Mouse (Mus musculus) right cerebral cortex, postnatal 4 days (tissue): ENCODE results near the gene Gm28308.

Experiments
- DNase-seq: peaks from one replicate; pipeline ENCODE4 v3.0.0-alpha.2; 2022

The Gm28308 gene

DNA sequence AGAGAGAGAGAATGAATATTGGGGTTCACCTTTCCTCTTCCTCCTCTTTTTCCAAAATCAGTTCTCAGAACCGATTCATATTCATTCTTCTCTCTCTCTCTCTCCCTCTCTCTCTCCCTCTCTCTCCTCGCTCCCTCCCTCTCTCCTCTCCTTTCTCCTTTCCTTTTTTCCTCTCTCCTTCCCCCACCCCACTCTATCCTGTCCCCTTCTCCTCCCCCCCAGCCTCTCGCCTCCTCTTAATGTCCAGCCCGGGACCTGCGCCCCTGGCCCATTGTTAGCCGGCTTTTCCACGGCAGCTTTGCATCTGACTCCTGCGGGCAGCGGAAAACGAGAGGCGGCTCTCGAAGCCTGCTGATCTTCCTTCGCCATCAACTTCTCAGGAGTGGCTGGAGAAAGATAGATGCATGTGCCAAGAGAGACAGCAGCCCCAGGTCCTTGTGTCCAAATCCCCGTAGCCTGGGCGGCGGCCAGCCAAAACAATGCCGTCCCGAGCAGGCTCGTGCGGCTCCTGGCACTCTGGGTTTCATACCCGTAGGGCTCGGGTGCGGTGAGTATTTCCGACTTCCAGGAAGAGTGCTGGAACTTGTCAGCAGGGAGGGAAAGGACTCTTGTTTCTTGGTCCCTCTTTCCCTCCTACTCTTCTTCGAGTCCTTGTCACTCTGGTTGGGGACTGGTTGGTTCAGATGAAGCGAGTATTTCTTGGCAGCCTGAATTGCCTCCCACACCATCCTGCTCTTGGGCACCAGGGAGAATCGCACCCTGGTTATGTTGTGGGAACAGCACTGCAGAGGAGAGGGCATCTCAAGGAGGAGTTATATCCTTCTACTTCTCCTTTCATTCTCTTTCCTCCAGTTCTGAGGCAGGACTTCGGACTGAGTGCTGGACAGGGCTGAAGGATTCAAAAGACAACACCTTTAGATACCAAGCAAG lies 47.4 kb downstream of the Gm28308 start:
- no peak for DNase-seq

DNA sequence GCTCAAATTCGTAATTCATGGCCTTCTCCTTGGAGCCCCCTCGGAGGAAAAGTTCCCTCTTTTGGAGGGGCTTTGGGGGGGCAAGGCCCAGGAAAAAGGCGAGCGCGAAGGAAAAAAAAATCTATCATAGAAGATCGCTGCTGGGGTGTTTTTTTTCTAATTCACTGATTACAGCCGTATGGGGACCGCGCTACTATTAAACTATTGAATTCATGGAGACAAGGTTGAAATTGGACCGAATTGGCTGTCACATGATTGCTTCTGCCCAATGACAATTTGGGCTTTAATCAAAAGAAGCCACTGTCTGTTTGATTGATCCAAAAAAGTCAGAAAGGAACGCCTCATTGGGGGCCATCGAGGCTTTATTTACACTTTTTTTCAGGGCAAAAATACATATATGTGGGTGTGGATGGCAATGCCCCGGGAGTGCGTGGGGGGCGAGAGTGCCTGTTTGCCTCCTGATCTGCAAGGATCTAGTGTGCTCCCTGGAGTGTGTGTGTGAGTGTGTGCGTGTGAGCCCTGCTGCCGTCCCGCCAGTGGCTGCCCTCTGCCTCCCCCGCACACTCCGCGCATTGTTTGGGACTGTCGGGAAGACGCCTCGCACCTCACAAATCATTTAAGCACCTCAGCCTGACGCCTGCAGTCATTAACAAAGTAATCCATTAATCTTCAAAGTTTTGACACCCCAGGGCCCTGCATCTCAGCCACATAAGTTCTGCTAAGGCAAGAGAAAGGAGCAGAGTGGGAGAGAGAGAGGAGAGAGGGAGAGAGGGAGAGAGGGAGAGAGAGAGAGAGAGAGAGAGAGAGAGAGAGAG lies 48.3 kb downstream of the Gm28308 start, which contains the start of gene Hoxa2:
TSS of gene Hoxa2 (minus strand) at position 206 of the 815 bp plus-strand sequence.
- no peak for DNase-seq

DNA sequence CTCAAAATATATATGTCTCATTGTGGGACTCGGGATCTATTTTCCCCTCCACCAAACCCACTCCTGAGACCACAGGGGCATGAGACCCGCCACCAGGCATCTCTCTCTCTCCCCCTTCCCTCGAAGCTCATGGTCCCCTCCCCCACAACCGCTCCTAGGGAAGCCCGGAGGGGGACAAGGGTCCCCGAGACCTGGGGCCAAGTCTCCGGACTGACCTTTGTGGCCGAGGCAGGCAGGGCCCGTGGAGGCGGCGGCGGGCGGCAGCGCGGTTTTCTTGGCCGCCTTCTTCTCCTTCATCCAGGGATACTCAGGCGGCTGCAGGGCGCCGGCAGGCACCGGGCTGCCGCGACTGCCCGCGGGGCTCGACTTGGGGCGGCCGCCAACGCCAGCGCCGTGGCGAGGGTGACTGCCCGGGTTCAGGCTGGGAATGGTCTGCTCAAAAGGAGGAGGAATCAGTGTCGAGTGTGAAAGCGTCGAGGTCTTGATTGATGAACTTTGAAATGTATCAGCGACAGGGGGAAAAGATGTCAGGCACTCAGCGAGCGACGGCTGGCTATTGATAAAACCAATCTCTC lies 49.0 kb downstream of the Gm28308 start:
- no peak for DNase-seq

DNA sequence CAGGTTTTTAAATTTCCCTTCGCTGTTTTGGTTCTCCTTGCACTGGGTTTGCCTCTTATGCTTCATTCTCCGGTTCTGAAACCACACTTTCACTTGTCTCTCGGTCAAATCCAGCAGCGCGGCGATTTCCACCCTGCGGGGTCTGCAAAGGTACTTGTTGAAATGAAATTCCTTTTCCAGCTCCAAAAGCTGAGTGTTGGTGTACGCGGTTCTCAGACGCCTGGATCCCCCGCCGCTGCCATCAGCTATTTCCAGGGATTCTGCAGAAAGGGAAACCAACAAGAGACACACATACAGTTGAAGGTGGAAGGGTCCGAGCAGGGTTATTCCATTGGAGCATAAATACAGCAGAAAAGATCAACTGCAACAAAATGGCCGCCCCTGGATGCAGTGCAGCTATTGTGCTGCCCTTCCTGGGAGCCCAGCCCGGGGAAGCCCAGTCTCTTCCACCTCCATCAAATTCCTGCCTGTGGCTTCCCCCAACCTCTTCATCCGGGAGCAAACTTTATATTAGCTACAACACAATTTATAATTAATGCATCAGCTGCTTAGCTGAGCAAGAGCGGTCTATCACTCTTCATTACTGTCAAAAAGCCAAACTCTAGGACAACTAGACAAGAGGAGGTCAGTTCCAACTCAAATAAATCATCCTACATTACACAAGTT lies 49.6 kb downstream of the Gm28308 start:
- no peak for DNase-seq

DNA sequence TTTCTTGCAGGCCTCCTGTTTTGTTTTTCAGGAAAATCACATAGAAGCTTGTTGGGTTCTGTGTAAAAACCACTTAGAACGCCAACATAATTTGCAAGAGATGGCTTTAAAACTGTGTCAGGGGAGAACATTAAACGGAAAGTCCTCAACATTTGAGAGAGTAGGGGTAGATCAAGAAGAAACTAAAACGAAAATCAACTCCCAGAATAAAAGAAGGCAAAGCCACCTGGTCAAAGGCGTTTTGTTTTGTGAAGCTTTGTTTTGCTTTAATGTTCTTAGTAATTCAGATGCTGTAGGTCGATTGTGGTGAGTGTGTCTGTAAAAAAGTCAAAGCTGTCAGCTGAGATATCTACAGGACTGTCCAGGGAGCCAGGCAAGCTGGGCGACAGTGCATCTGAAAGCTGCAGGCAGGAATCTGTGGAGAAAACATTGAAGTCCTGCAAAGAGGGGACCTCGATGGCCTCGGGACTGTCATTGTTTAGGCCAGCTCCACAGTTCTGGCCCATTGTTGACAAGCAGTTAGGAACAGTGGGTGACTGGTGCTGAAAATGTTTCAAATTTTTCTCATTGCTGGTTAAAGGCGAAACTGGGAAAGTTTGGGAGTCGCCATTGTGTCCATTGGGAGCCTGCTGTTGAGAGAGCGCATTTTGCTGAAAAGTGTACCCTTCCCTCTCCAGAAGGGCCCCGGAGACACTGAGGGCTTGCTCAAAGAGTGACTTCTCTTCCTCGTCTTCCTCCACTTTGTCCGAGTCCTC lies 50.4 kb downstream of the Gm28308 start:
- no peak for DNase-seq

DNA sequence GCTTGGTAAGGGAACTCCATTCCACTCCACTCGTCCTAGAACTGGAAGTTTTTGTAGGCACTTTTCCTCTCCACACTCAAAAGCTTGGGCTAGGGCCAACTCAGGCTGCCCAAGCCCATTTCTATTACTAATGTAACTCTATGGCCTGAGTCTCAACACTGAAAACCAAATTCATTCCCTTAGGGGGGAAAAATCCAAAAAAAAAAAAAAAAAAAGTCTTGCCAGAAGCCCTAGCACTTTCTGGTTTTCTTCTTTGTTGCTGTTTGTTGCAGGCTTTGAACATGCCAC lies 51.1 kb downstream of the Gm28308 start:
- DNase-seq, result no peak

DNA sequence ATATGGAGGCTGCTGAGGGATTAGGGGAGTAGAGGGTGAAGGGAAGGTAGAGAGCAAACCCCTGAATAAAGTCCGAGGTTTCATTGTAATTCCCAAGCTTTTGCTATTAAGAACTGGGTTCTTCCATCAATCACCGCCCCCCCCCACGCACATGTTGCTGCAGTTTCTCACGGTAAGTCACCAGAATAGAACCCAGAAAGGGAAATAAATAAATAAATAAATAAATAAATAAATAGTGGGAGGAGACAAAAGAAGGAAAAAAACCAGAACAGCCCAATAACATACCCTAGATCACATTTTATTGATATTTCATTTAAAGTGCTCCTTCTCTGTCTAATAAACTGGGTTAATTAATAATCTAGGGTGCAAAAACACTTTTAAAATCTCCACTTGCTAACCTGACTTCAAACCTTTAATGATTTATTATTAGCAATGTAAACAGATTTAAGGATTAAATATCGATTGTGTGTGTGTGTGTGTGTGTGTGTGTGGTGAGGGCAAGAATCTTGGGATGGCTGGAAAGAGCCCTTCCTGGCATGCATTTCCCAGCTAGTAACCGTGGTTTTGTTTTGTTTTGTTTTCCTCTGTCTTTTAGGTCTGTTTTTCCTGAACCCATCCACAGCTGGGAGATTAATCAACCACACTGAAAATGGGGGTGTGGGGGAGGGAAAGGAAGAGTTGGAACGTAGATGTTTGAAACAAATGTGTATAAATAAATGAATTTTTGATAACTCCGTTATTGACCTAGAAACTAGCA lies 51.6 kb downstream of the Gm28308 start:
- no peak for DNase-seq

DNA sequence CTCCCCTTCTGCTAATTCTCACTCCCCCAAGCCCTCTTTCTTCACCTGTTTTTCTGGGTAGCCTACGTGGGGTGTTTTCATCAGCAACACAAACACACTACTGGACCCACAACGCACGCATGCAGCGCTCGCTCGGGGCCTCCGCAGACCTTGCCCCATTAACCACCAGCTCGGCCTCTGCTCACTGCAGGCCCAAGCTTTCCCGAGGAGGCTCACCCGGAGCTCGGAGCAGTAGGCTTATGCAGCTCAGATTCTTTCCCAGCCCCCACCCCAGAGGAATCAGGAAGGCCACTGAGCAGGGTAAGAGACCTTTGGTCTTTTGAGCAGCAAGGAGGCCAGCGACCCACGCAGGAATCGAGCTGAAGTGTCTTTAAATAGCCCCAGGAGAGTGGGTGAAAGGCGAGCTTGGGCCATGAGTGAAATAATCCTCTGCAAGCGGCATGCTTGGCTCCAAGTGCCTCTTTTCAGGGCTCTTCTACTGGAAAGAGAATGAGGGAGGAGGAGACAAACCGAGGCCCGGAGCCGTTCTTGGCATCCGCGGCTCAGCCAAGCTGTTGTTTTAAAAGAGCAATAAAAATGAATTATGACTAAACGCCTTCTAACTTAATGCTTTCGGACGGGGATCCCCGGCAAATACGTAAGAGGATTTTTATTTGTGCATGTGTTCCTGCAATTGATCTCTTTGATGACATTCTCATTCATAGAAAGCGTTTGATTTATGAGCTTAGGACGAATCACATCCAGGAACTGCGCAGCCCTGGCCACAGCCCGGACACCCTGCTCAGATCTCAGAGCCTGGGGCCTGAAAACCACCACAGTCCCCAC lies 52.4 kb downstream of the Gm28308 start:
- no peak for DNase-seq

DNA sequence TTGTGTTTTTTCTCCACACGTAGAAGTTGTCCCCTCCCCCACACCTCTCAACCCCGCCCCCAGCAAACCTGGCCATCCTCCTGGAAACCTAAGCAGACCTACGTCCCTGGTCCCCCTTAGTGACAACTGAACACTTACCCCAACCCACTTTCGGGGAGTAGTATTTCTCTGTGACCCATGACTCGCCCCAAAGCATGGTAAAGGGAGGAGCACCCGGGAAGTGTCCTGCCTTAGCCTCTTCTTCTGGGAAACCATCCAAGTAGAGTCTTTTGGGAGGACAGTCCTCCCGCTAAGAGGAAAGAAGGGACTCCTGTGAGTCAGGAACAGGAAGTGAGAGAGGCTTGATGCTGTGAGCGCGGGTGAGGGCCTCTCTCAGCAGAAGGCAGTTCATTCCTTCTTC lies 53.2 kb downstream of the Gm28308 start:
- DNase-seq, result no peak

DNA sequence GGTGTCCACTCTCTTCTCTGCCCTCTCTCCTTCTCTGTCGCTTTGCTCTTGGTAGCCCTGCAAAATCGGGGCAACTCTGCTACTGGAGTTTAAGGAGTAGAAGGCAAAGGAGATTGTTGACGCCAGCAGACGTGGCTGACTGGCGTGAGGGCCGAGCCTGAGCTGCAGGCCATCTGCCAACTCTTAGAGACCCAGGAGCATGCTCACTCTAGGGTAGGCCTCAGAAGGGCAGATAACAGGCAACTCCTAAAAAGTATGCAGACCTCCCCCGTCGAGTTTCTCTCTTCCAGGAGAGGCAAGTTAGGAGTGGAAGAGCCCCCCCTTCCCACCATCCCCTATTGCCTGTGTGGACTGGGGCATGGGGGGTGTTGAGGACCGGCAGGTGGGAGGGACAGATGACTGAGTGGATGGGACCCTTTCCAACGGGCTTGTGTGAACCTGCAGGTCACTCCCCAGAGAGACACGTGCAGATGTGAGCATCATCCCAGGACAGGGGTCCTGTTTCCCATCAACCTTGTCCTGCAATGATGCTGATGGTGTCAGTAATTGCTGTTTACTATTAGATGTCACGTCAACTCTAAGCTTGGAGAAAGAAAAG lies 53.9 kb downstream of the Gm28308 start:
- DNase-seq, result no peak

DNA sequence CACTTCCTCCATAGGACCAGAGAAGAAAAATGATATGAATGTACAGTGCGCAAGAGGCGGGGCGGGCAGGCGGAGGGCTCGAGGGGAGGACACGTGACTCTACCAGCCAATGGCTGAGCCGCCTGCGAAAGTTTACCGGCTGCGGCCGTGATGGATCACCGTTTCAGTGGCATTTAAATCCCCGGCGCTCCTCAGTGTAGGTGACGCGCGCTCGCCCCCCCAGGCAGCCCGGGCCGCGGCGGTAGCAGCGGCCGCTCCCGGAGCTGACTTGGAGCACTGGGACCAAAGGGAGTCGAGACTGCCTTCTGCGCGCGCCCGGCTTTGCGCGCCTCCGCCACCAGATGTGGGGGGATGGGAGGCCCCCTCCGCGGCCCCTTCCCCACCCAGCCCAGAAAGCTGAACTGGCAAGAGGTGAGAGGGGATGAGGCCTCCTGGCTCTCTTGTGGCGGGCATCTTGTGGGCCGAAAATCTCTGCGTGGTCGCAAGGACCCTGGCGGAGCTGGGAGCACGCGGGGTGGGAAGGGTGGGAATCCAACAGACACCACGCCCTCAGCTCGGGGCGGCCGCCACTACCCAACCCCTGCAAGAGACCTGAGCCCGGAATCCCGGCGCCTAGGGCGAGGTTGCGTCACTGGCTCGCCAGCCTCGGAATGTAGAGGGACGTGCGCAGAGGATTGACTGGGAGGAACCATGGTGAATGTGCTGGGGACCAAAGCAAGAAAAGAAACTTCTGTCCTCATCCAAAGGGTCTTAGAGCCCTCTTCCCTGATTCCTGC lies 54.7 kb downstream of the Gm28308 start, which contains the start of gene Hoxa1:
TSS of gene Hoxa1 (minus strand) at position 42 of the 776 bp plus-strand sequence.
- DNase-seq, result no peak

DNA sequence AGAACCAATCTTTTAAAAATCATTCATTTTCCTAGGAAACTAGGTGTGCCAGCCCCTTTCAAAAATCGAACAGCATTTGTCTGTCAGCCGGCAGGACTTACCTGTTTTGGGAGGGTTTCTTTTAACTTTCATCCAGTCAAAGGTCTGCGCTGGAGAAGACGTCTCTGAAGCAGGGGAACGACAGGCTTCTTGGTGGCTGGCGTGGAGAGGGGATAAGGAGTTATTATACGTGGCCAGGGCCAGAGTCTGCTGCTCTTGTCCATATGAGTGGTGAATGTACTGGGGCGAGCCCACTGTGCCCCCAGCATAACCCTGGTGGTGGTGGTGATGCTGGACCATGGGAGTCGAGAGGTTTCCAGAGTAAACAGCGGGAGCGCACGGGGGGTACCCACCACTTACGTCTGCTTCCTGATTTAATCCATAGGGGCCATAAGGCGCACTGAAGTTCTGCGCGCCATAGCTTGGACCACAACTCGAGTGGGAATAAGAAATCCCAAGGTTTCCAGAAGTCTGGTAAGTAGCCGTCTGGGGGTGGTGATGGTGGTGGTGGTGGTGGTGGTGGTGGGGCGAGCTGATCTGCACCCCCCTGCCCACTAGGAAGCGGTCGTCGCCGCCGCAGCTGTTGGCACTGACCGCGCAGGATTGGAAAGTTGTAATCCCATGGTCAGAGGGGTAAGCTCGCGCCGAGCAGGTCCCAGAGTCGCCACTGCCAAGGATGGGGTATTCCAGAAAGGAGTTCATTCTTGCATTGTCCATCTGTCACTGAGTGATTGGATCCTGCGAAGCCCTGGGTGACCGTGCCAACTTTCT lies 55.5 kb downstream of the Gm28308 start:
- DNase-seq, result no peak

DNA sequence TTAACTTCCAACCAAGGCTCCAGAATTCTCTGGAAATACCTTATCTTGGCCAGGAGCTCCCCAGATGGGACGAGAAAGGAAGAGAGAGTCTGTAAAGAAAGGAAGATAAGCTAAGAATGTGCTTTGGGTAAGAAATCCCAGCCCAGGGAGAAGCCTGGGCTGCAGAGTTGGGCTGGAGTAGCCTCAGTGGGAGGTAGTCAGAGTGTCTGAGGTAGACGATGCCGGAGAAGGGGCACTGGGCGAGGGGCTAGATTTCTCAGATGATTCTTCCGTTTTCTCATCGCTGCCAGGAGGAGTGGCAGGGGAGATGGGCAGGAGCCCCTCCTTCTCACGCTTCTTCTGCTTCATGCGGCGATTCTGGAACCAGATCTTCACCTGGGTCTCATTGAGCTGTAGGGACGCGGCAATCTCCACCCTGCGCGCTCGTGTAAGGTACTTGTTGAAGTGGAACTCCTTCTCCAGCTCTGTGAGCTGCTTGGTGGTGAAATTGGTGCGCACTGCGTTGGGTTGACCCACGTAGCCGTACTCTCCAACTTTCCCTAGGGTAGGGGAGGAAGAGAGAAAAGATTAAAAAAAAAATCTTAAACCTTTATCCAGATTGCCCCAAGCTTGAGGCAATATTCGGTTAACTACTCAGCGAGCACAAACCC lies 56.5 kb downstream of the Gm28308 start:
- DNase-seq, result no peak

DNA sequence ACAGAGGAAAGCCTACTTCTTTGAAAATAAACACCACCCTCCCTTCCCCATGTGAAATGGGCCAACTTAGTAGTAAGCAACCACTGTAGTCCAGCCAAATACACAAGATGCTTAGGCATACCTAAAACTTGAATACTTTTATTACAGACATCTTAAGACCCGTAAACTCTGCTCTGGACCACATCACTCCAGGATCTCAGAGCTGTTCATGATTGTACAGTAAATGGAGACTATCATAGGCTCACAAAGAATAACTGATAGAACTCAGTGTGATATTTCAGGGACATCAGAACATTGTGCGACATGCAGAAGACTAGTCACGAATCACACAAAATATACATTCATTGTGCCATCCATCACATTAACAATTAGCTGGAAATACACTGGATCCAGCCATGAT lies 57.7 kb downstream of the Gm28308 start:
- no peak for DNase-seq

DNA sequence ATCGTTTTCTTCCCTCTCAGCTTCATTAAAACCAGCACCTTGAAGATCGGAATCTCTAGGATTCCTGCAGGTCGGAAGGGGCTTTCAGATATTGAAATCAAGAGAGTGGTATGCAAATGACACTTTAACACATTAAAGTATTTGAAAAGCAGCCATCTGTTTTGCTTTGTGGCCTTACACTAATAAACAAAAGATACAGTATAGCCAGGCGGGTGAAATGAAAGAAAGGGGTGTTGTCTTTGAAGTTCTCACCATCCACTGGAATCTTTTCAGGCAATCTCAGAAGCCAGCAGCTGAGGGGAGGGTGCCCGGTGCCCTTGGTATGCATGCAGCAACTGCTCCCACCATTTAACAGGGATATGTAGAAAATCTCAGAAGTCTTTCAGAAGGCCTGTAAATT lies 59.1 kb downstream of the Gm28308 start:
- DNase-seq, result no peak

DNA sequence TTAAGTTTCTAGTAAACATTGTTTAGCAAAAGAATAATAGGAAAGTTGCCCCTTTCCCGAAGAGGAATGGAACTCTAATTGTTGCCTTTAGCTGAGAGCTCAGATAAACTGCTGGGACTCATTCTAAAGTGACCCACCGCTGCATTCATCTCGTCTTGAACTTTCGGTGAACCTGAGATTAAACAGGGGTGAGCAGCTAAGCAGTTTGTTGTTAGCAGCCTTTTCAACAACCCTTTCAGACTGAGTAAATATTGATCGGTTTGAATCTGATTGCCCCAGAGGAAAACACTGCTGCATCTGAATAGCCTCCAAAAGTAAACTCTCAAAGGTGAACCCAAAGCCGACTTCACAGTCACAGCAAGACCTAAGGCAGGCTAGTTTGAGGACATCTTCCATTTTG lies 59.9 kb downstream of the Gm28308 start:
- DNase-seq, result no peak

DNA sequence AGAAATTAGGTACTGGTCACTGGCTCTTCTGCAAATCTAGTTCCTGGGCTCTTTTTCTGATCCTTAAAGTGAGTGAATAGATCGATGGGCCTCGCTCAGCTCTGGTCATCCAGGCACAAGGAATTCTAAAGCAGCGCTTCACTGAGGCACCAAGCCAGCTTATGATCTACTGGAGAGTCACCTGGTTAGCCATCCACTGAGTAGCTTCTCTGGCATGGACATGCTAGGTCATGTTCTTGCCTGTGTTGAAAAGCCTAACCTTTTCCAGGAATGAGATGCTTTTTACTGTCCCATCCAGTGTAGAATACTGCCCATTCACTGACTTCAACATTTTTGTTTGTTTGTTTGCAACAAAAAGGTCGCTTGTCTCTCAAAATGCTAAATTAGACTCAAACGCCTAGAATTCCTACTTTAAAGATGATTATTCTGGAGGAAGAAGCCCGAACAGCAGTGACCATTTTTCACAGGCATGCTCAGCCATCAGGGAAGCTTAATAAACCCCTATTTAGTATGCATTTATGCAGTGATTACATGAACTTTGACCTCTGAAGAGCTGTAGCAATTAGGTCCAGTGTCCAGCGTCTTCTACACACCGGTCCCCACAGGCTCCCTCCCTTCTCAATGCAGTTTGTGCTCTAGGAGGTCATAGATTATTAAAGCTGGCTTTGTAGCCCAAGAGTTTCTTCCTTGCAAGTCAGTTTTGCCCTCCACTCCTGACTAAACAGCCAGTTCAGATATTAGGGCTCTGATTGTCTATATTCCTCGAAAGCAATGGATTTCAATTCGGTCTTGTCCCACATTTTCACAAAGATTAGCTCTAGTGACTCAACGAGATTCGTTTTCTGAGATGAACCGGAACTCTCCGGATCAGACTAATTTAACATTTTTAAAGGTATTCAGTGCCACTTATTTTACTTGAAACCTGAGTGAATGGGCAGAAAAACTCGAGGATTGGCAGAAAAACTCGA lies 60.6 kb downstream of the Gm28308 start:
- DNase-seq, result no peak
